Mouse (Mus musculus) left cerebral cortex, postnatal 10 days (tissue): ENCODE data around the gene Zfp764. TPM values are rescaled to one million over a fixed set of nuclear protein-coding genes. Genes with fewer than 3 reads are reported as not detected.

Source experiments
- DNase-seq, 2 experiments: peaks; one replicate each; pipeline ENCODE4 v3.0.0; 2021 to 2022; ENCODE audit warnings: low spot score in 2 of 2, mixed read lengths in 1 of 2; ENCODE audit errors: extremely low spot score in 1 of 2
- intact Hi-C: fragments of 180-260 bp; cut with DNase I; formaldehyde crosslinking; loops from one replicate; pipeline ENCODE4 v1.15.1; 2025
- total RNA-seq, 2 experiments: library from RNA; stranded (reverse); gene quantifications; 2 replicates each; pipeline ENCODE4 v1.2.3; 2021

Zfp764 gene
- total RNA-seq, 2 experiments from 2014 or later, result 3.6 to 4.7 TPM

GRCm38 (mm10) chr7:127358472-127358871 lies 48.1 kb downstream of the Zfp764 start:
- no peak for DNase-seq
- intact Hi-C loops, result no loop called here

- DNase-seq, result no peak
- intact Hi-C loops, result no loop called here
Observed at GRCm38 (mm10) chr7:127357871-127358270, 48.8 kb downstream of the Zfp764 start.

GRCm38 (mm10) chr7:127355796-127356195 lies 50.8 kb downstream of the Zfp764 start:
- intact Hi-C loops, result no loop called here

More at GRCm38 (mm10) chr7:127355796-127356195, 50.8 kb downstream of the Zfp764 start:
- no peak for DNase-seq

Other genes starting within 250 kb of the Zfp764 start
- gene Cd2bp2, start 210.8 kb downstream of the Zfp764 start, total RNA-seq, result 10 to 100 TPM; 74.0 to 75.8 TPM
- 10 to 100 TPM; 85.6 to 88.0 TPM for gene Tbc1d10b, start 198.4 kb downstream of the Zfp764 start, total RNA-seq
- 1 to 10 TPM in 1 of 2 experiments, not detected in 1; 1.2 TPM for gene Mylpf, start 197.9 kb downstream of the Zfp764 start, total RNA-seq
- 10 to 100 TPM; 16.6 to 18.4 TPM for gene Zfp553, start 173.8 kb downstream of the Zfp764 start, total RNA-seq
- 1 to 10 TPM; 6.0 to 6.1 TPM for gene Sept1, start 173.7 kb downstream of the Zfp764 start, total RNA-seq
- gene Zfp771, start 162.5 kb downstream of the Zfp764 start, total RNA-seq, result 10 to 100 TPM; 53.6 to 65.0 TPM
- gene Dctpp1, start 146.1 kb downstream of the Zfp764 start, total RNA-seq, result 10 to 100 TPM; 40.7 to 40.9 TPM
- gene Sephs2, start 132.8 kb downstream of the Zfp764 start, total RNA-seq, result 10 to 100 TPM; 50.6 to 53.7 TPM
- gene Itgal, start 110.6 kb downstream of the Zfp764 start, total RNA-seq, result under 1 TPM; 0.32 to 0.57 TPM
- 10 to 100 TPM; 13.2 to 14.2 TPM for gene Zfp768, start 61.2 kb downstream of the Zfp764 start, total RNA-seq
- 1 to 10 TPM; 7.2 to 7.8 TPM for gene Zfp747, start 30.8 kb downstream of the Zfp764 start, total RNA-seq
- 1 to 10 TPM; 2.8 to 3.1 TPM for gene 9130019O22Rik, start 19.7 kb downstream of the Zfp764 start, total RNA-seq
- 1 to 10 TPM; 6.1 to 6.6 TPM for gene E430018J23Rik, start 13.2 kb downstream of the Zfp764 start, total RNA-seq
- 10 to 100 TPM; 11.4 to 14.1 TPM for gene Zfp688, start 15.2 kb upstream of the Zfp764 start, total RNA-seq
- gene Zfp689, start 42.3 kb upstream of the Zfp764 start, total RNA-seq, result 1 to 10 TPM; 6.3 to 6.8 TPM
- 10 to 100 TPM; 31.9 to 33.1 TPM for gene Prr14, start 52.8 kb upstream of the Zfp764 start, total RNA-seq
- 10 to 100 TPM; 58.5 to 60.3 TPM for gene Fbrs, start 72.4 kb upstream of the Zfp764 start, total RNA-seq
- 100 to 1,000 TPM; 101 to 108 TPM for gene Srcap, start 105.2 kb upstream of the Zfp764 start, total RNA-seq
- gene Gm42715, start 112.8 kb upstream of the Zfp764 start, total RNA-seq, result 1 to 10 TPM; 8.6 to 8.7 TPM
- 1 to 10 TPM; 1.8 to 4.9 TPM for gene Tmem265, start 154.6 kb upstream of the Zfp764 start, total RNA-seq
- gene Phkg2, start 166.5 kb upstream of the Zfp764 start, total RNA-seq, result 10 to 100 TPM; 71.4 to 76.7 TPM
- gene Ccdc189, start 181.8 kb upstream of the Zfp764 start, total RNA-seq, result 1 to 10 TPM; 8.1 to 8.3 TPM
- gene Rnf40, start 181.9 kb upstream of the Zfp764 start, total RNA-seq, result 10 to 100 TPM; 63.8 to 64.1 TPM
- gene Zfp629, start 209.0 kb upstream of the Zfp764 start, total RNA-seq, result 10 to 100 TPM; 22.3 to 29.8 TPM